Mouse (Mus musculus): ENCODE results near the gene Fbxw7. TPM values are rescaled to one million over a fixed set of nuclear protein-coding genes. Genes with fewer than 3 reads are reported as not detected.

The Fbxw7 gene
- polyA plus RNA-seq, 1 experiment from 2014 or later: 15.5 TPM

DNA sequence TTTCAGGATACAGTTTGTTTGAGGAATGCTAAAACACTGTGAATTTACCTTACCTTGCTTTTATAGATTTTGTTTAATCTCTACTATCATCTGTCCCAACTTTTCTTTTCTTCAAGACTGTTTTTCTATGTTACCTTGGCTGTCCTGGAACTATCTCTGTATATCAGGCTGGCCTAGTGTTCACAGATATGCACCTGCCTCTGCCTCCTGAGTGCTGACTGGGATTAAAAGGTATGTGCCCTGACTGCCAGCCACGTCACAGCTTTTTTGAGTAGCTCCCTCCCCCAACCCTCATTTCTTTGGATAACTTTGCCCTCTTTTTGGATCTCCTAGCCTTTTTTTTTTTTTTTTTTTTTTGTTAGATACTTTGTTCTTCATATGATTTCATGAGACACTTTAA lies 1.9 kb downstream of the Fbxw7 start:
- no peak for DNase-seq (ENCODE audit: low spot score, missing footprints)
- Histone ChIP-seq H3K4me3 (ENCODE audit: low read depth, low read length) (no peak overlapping the region), H3K4me1 (ENCODE audit: control insufficient read depth, insufficient read depth, low read length) (peaks cover 17% of the 10 kb centered on the region), H3K9ac (ENCODE audit: low read length) (no peak overlapping the region), H3K9me3 (ENCODE audit: control insufficient read depth, low read length) (no peaks in the 10 kb centered on the region), H3K27ac (ENCODE audit: low read depth, low read length) (no peak overlapping the region), H3K4me2 (no peak overlapping the region), H3K36me3 (ENCODE audit: control insufficient read depth, insufficient read depth, low read length) (no peaks in the 10 kb centered on the region), H3K27me3 (ENCODE audit: control insufficient read depth, insufficient read depth, low read length) (no peaks in the 10 kb centered on the region)
- ATAC-seq (ENCODE audit: low FRiP score): no peak
- 65% methylated on average over 1 of the region's 1 CpGs for WGBS

DNA sequence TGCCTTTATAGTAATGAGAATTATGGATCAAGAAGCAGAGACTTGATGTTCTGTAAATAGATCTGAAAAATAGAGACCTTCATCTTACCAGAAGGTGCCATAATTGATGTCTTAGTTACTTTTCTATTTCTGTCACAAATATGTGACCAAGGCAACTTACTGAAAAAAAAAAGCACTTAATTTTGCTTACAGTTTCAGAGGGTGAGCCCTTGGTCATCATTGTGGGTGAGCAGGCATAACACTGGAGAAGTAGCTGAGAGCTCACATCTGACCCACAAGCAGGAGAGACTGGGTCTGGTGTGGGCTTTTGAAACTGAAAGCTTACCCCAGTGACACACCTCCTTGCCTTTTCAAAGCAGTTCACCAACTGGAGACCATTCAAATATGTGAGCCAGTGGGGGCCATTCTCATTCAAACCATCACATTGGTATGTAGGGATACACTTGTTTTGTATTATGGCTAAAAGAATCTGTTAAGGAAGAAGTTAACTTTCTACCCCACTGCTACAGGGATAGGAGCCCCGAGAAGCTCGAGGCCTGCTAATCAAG lies 5.7 kb downstream of the Fbxw7 start:
- Histone ChIP-seq H3K9me3 (ENCODE audit: control insufficient read depth, low read length) (no peaks in the 10 kb centered on the region), H3K4me2 (no peak overlapping the region), H3K4me1 (ENCODE audit: control insufficient read depth, insufficient read depth, low read length) (peaks cover 8% of the 10 kb centered on the region), H3K9ac (ENCODE audit: low read length) (no peak overlapping the region), H3K27ac (ENCODE audit: low read depth, low read length) (no peak overlapping the region), H3K4me3 (ENCODE audit: low read depth, low read length) (no peak overlapping the region), H3K36me3 (ENCODE audit: control insufficient read depth, insufficient read depth, low read length) (no peaks in the 10 kb centered on the region), H3K27me3 (ENCODE audit: control insufficient read depth, insufficient read depth, low read length) (no peaks in the 10 kb centered on the region)
- 71% methylated on average over 2 of the region's 2 CpGs for WGBS
- DNase-seq (ENCODE audit: low spot score, missing footprints) (no peak), ATAC-seq (ENCODE audit: low FRiP score) (no peak)

DNA sequence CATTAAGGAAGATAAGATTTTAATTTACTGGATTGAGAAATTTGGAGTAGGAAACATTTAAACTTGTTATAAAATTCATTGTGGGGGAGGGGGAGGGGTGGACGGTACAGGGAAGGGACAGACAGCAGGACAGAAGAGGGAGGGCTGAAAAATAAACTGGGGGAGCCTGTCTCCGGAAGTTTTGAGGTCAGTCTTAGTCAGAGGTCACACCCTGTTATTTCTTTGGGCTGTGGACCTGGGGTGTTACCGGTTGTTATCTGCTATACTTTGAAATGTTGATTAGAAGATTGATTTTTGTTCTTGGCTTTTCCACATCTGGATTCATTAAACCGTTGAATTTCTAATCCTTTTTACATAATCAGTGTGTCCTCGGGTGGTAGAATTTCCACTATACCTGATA lies 10.9 kb downstream of the Fbxw7 start:
- ATAC-seq (ENCODE audit: low FRiP score): no peak
- no peak for DNase-seq (ENCODE audit: low spot score, missing footprints)
- Histone ChIP-seq H3K27me3 (ENCODE audit: control insufficient read depth, insufficient read depth, low read length) (no peaks in the 10 kb centered on the region), H3K4me3 (ENCODE audit: low read depth, low read length) (no peak overlapping the region), H3K27ac (ENCODE audit: low read depth, low read length) (no peak overlapping the region), H3K9ac (ENCODE audit: low read length) (no peak overlapping the region), H3K9me3 (ENCODE audit: control insufficient read depth, low read length) (no peaks in the 10 kb centered on the region), H3K4me2 (no peak overlapping the region), H3K36me3 (ENCODE audit: control insufficient read depth, insufficient read depth, low read length) (no peaks in the 10 kb centered on the region), H3K4me1 (ENCODE audit: control insufficient read depth, insufficient read depth, low read length) (no peaks in the 10 kb centered on the region)
- WGBS: 63% methylated on average over 5 of the region's 5 CpGs

DNA sequence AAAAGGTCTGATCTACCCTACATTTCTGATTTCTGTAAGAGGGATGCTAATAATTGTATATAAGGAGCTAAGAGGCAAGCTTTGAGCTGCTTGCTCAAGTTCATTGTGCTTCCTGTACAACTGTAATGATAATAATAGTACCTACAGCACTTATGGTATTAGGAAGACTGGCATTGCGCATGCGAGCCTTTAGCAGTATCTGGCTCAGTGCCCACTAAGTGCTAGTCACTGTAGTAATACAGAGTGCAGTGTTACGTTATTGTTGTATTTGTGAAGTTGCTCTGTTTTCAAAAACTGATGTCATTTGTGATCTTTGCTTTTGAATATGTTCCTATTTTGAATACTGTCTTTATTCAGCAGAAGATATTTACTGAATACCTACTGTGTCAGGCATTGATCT lies 11.3 kb downstream of the Fbxw7 start:
- Histone ChIP-seq H3K27ac (ENCODE audit: low read depth, low read length) (no peak overlapping the region), H3K9me3 (ENCODE audit: control insufficient read depth, low read length) (no peaks in the 10 kb centered on the region), H3K4me2 (no peak overlapping the region), H3K36me3 (ENCODE audit: control insufficient read depth, insufficient read depth, low read length) (no peaks in the 10 kb centered on the region), H3K4me3 (ENCODE audit: low read depth, low read length) (no peak overlapping the region), H3K4me1 (ENCODE audit: control insufficient read depth, insufficient read depth, low read length) (no peaks in the 10 kb centered on the region), H3K27me3 (ENCODE audit: control insufficient read depth, insufficient read depth, low read length) (no peaks in the 10 kb centered on the region), H3K9ac (ENCODE audit: low read length) (no peak overlapping the region)
- DNase-seq (ENCODE audit: low spot score, missing footprints) (no peak), ATAC-seq (ENCODE audit: low FRiP score) (no peak)
- WGBS: 96% methylated on average over 3 of the region's 3 CpGs

DNA sequence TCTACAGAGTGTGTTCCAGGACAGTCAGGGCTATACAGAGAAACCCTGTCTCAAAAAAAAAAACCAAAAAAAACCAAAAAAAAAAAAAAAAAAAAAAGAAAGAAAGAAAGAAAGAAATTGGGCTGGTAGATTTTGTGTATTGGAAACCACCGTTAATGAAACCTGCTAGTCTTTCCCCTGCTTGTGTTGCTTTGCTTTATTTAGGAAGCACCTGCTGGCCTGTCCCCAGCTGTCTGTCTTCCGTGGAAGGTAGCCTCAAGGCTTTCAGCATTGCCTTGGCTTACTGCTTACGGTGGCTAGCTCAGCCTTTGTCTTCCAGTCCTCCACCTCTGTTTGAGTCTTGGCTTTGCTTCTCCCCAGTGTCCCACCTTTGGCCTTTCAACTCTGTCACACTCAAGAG lies 11.9 kb downstream of the Fbxw7 start:
- no peak for ATAC-seq (ENCODE audit: low FRiP score)
- Histone ChIP-seq H3K4me2 (no peak overlapping the region), H3K36me3 (ENCODE audit: control insufficient read depth, insufficient read depth, low read length) (no peaks in the 10 kb centered on the region), H3K9ac (ENCODE audit: low read length) (no peak overlapping the region), H3K27me3 (ENCODE audit: control insufficient read depth, insufficient read depth, low read length) (no peaks in the 10 kb centered on the region), H3K27ac (ENCODE audit: low read depth, low read length) (no peak overlapping the region), H3K4me1 (ENCODE audit: control insufficient read depth, insufficient read depth, low read length) (no peaks in the 10 kb centered on the region), H3K4me3 (ENCODE audit: low read depth, low read length) (no peak overlapping the region), H3K9me3 (ENCODE audit: control insufficient read depth, low read length) (no peaks in the 10 kb centered on the region)
- WGBS: 86% methylated on average over 3 of the region's 3 CpGs
- no peak for DNase-seq (ENCODE audit: low spot score, missing footprints)

DNA sequence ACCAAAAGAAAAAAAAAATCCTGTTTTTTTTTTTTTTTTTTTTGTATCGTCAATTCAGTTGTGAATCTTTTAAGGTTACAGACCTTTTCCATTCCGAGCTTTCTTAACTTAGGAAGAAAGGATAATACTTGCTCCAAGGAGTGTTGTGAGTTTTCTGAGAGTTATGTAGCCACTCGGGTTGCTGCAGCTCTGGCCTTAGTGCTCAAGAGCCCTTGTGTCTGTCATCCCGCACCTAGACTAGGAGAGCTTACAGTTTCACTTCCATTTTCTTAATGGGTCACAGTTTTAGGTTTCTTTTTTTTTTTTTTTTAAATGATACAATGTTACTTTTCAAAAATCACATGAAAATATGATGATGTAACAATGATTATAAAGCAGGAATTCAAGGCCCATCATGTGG lies 12.5 kb downstream of the Fbxw7 start:
- 93% methylated on average over 4 of the region's 4 CpGs for WGBS
- H3K9me3 ChIP-seq (ENCODE audit: control insufficient read depth, low read length): no peaks in the 10 kb centered on the region
- no peak overlapping the region for H3K4me3 ChIP-seq (ENCODE audit: low read depth, low read length)
- ATAC-seq (ENCODE audit: low FRiP score) (no peak), DNase-seq (ENCODE audit: low spot score, missing footprints) (no peak)
- H3K9ac ChIP-seq (ENCODE audit: low read length): no peak overlapping the region
- no peaks in the 10 kb centered on the region for H3K36me3 ChIP-seq (ENCODE audit: control insufficient read depth, insufficient read depth, low read length)
- no peaks in the 10 kb centered on the region for H3K27me3 ChIP-seq (ENCODE audit: control insufficient read depth, insufficient read depth, low read length)
- no peak overlapping the region for H3K27ac ChIP-seq (ENCODE audit: low read depth, low read length)
- H3K4me1 ChIP-seq (ENCODE audit: control insufficient read depth, insufficient read depth, low read length): no peaks in the 10 kb centered on the region
- no peak overlapping the region for H3K4me2 ChIP-seq

DNA sequence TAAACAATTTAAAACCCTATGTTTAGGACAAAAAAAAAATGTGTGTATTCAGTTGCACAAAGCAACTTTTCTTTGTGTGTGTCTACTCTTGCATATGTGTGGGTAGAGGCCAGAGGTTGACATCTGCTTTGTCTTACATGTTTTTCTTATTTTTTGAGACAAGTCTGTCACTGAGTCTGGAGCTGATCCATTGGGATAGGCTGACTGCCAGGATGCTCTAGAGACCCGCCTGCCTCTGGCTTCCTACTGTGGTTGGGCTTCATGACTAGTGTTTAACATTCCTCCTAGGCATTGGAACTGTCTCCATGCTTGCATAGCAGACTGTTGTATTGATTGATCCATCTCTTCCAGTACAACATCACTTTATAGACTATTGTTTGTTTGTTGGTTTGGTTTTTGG lies 14.3 kb downstream of the Fbxw7 start:
- H3K9ac ChIP-seq (ENCODE audit: low read length): no peak overlapping the region
- no peaks in the 10 kb centered on the region for H3K36me3 ChIP-seq (ENCODE audit: control insufficient read depth, insufficient read depth, low read length)
- no peak overlapping the region for H3K4me2 ChIP-seq
- ATAC-seq (ENCODE audit: low FRiP score) (no peak), DNase-seq (ENCODE audit: low spot score, missing footprints) (no peak)
- H3K27ac ChIP-seq (ENCODE audit: low read depth, low read length): no peak overlapping the region
- H3K27me3 ChIP-seq (ENCODE audit: control insufficient read depth, insufficient read depth, low read length): no peaks in the 10 kb centered on the region
- WGBS: 81% methylated on average over 1 of the region's 1 CpGs
- H3K9me3 ChIP-seq (ENCODE audit: control insufficient read depth, low read length): no peaks in the 10 kb centered on the region
- H3K4me1 ChIP-seq (ENCODE audit: control insufficient read depth, insufficient read depth, low read length): no peaks in the 10 kb centered on the region
- no peak overlapping the region for H3K4me3 ChIP-seq (ENCODE audit: low read depth, low read length)

DNA sequence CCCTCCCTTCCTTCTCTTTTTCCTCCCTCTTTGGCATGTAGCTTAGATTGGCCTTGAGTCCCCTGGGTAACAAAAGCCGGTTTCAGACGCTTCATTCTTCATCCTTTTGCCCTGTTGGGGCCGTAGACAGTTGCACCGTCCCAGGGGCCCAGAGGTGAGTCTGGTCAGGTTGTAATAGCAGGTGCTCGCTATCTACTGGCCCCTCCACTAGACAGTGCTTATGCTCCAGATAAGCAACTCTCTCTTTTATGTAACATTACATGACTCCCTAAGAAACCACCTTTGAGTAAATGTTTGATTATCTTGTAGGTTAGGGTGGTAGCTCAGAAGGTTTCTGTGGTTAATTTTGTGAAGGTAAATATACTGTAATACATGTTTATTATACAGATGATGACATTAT lies 21.0 kb downstream of the Fbxw7 start:
- WGBS: 85% methylated on average over 5 of the region's 5 CpGs
- Histone ChIP-seq H3K36me3 (ENCODE audit: control insufficient read depth, insufficient read depth, low read length) (no peaks in the 10 kb centered on the region), H3K4me2 (no peak overlapping the region), H3K4me1 (ENCODE audit: control insufficient read depth, insufficient read depth, low read length) (no peaks in the 10 kb centered on the region), H3K27ac (ENCODE audit: low read depth, low read length) (no peak overlapping the region), H3K27me3 (ENCODE audit: control insufficient read depth, insufficient read depth, low read length) (no peaks in the 10 kb centered on the region), H3K9me3 (ENCODE audit: control insufficient read depth, low read length) (no peaks in the 10 kb centered on the region), H3K4me3 (ENCODE audit: low read depth, low read length) (no peak overlapping the region), H3K9ac (ENCODE audit: low read length) (no peak overlapping the region)
- ATAC-seq (ENCODE audit: low FRiP score): no peak
- no peak for DNase-seq (ENCODE audit: low spot score, missing footprints)

DNA sequence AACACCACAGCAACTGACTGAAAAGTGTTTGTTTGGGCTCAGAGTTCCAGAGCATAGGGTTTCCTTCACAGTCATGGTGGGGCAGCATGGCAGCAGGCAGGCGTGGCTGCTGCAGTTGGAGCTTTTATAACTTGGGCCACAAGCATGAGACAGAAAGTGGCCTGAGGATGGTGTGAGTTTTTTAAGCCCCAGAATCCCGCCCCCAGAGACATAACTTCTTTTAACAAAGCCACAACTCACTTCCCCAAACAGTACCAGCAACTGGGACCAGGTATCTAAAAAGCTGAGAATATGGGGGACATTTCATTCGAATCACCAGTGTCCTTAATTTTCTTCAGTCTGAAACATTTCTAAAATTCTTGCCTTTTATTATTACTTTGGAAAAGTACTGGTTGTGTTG lies 22.9 kb downstream of the Fbxw7 start:
- Histone ChIP-seq H3K27me3 (ENCODE audit: control insufficient read depth, insufficient read depth, low read length) (no peaks in the 10 kb centered on the region), H3K27ac (ENCODE audit: low read depth, low read length) (no peak overlapping the region), H3K4me3 (ENCODE audit: low read depth, low read length) (no peak overlapping the region), H3K9me3 (ENCODE audit: control insufficient read depth, low read length) (no peaks in the 10 kb centered on the region), H3K9ac (ENCODE audit: low read length) (no peak overlapping the region), H3K36me3 (ENCODE audit: control insufficient read depth, insufficient read depth, low read length) (no peaks in the 10 kb centered on the region), H3K4me1 (ENCODE audit: control insufficient read depth, insufficient read depth, low read length) (no peaks in the 10 kb centered on the region), H3K4me2 (no peak overlapping the region)
- DNase-seq (ENCODE audit: low spot score, missing footprints) (no peak), ATAC-seq (ENCODE audit: low FRiP score) (no peak)
- 84% methylated on average over 3 of the region's 3 CpGs for WGBS

DNA sequence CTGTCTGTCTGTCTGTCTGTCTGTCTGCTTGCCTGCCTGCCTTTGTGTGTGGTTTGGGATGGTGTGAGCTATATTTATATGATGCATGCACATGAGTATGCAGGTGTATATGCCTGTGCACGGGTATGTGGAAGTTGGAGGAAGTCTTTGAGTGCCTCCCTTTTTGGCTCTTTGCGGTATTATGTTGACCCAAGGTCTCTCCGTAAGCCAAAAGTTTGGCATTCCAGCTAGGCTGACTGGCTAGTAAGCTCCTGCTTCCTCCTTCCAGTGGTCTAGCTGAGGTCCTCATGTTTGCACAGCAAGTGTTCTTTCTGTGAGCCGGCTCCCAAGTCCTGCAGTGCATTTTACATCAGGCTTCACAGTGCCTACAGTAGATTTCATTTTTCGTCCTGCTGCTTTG lies 24.4 kb downstream of the Fbxw7 start:
- no peak for ATAC-seq (ENCODE audit: low FRiP score)

More for the DNA sequence above, 24.4 kb downstream of the Fbxw7 start:
- no peak overlapping the region for H3K27ac ChIP-seq (ENCODE audit: low read depth, low read length)
- no peak overlapping the region for H3K4me3 ChIP-seq (ENCODE audit: low read depth, low read length)
- H3K36me3 ChIP-seq (ENCODE audit: control insufficient read depth, insufficient read depth, low read length): no peaks in the 10 kb centered on the region
- no peak overlapping the region for H3K4me2 ChIP-seq
- H3K4me1 ChIP-seq (ENCODE audit: control insufficient read depth, insufficient read depth, low read length): no peaks in the 10 kb centered on the region
- no peak for DNase-seq (ENCODE audit: low spot score, missing footprints)
- WGBS: 87% methylated on average over 5 of the region's 5 CpGs
- H3K27me3 ChIP-seq (ENCODE audit: control insufficient read depth, insufficient read depth, low read length): no peaks in the 10 kb centered on the region
- H3K9ac ChIP-seq (ENCODE audit: low read length): no peak overlapping the region
- H3K9me3 ChIP-seq (ENCODE audit: control insufficient read depth, low read length): no peaks in the 10 kb centered on the region
